Mouse (Mus musculus): ENCODE results near the gene Tmem184b.

GRCm38 (mm10) chr15:79393101-79393500 is 10.3 kb downstream of the Tmem184b start:
- no peak for TF ChIP-seq CTCF (conservative IDR thresholded peaks at IDR 0.05; ENCODE audit: insufficient read depth, insufficient read length, low read depth, low read length)
- no peak for TF ChIP-seq POLR2A (IDR thresholded peaks at IDR 0.05; ENCODE audit: low read depth, low read length)

Measured in kidney, adult 2 months (tissue).